Mouse (Mus musculus) limb, embryonic 10.5 days (tissue): ENCODE measurements at regions not wholly inside any gene's neighbourhood (a gene's known extent, or its start where the extent isn't known, plus 50 kb on each side); places are given as distances from the start of the nearest gene placed in this dataset.

Experiments used
- DNase-seq: peaks from one replicate; pipeline ENCODE4 v3.0.0-alpha.2; 2017; ENCODE audit warnings: low spot score
- H3K27ac ChIP-seq: fragments of 300-500 bp; sonication (generic); 2 replicates; pipeline ENCODE4 v1.5.1; 2016; ENCODE audit warnings: mild to moderate bottlenecking
- H3K27me3 ChIP-seq: fragments of 300-500 bp; sonication (generic); 2 replicates; pipeline ENCODE4 v1.6.1; 2016; ENCODE audit warnings: low read depth, mild to moderate bottlenecking; ENCODE audit not compliant: poor library complexity, severe bottlenecking
- H3K36me3 ChIP-seq: fragments of 300-500 bp; sonication (generic); 2 replicates; pipeline ENCODE4 v1.6.1; 2016; ENCODE audit warnings: mild to moderate bottlenecking, moderate library complexity
- H3K4me1 ChIP-seq: fragments of 300-500 bp; sonication (generic); 2 replicates; pipeline ENCODE4 v1.6.1; 2016
- H3K4me3 ChIP-seq: fragments of 300-500 bp; sonication (generic); 2 replicates; pipeline ENCODE4 v1.5.1; 2016; ENCODE audit warnings: mild to moderate bottlenecking, moderate library complexity
- H3K9me3 ChIP-seq: fragments of 300-500 bp; sonication (generic); replicated peaks from 2 replicates; pipeline ENCODE4 v1.6.1; 2016; ENCODE audit warnings: mild to moderate bottlenecking
- WGBS: fragments of 180-500 bp; shearing (Covaris S2); methylation state at CpG from one replicate; pipeline ENCODE4 v1.1.7; 2016; 5-methylcytosine and 5-hydroxymethylcytosine counted together

DNA sequence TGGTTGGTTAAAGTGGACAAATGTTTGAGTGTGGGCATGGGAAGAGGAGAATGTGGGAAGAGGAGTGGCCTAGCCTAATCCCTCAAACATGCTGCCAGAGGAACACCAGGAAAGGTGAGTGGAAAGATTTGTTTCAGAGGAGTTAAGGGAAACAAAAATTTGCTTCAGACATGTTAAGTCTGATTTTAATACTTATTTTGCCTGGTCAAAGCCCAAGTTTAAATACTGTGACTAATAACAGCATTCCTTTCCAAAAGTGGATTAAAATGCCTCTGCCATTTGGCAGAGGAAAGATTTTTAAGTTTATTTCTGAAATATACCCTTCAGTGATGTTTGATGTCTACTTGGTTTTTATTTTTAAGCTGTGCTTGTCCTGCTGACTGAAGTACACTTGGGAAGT lies 174.6 kb upstream of the Btg1 start:
- no peak for DNase-seq
- no peaks in the 10 kb centered on the region for H3K4me1 ChIP-seq
- no peak overlapping the region for H3K4me3 ChIP-seq
- H3K36me3 ChIP-seq: no peaks in the 10 kb centered on the region
- H3K27me3 ChIP-seq: no peaks in the 10 kb centered on the region
- H3K9me3 ChIP-seq: no peaks in the 10 kb centered on the region
- H3K27ac ChIP-seq: no peak overlapping the region

DNA sequence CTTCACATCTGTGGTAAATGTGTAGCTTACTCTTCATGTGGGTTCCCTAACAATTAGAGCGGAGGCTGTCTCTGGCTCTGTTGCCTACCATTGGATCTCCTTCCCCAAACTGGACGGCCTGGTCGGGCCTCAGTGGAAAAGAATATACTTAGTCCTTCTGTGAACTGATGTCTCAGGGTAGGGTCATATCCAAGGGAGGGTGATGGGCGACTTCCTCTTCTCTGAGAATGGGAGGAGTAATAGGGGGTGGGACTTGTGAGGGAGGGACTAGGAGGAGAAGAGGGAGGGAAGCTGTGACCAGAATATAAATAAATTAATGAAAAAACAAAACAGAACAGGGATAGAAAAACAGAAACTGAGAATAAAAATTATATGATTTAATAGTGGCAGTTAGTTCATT lies 166.5 kb upstream of the Btg1 start:
- Histone ChIP-seq H3K4me1 (no peaks in the 10 kb centered on the region), H3K36me3 (no peaks in the 10 kb centered on the region), H3K9me3 (no peaks in the 10 kb centered on the region), H3K4me3 (no peak overlapping the region), H3K27ac (no peak overlapping the region), H3K27me3 (no peaks in the 10 kb centered on the region)
- WGBS: 91% methylated on average over 4 of the region's 4 CpGs
- DNase-seq: no peak

DNA sequence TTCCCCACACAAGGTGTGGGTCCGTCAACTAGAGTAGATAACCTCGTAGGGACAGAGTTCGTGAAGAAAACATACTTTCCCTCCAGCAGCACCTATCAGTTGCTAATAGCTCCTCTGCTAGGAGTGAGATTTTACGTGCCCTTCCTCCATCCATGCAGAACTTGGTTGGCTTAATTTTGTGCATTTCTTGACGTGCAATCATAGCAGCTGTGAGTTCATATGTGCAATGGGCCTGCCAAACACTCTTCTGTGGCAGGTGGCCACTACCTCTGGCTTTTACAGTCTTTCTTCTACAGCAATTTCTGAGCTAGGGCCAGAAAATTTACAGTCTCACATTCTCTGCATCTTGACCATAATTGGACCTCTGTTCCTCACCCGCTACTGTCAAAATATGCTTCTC lies 161.9 kb upstream of the Btg1 start:
- DNase-seq: no peak
- no peak overlapping the region for H3K27ac ChIP-seq
- no peak overlapping the region for H3K4me3 ChIP-seq
- no peaks in the 10 kb centered on the region for H3K27me3 ChIP-seq
- 0 out of 2 replicates have a peak, but pooled peaks cover 4% of the 10 kb centered on the region for H3K4me1 ChIP-seq
- no peaks in the 10 kb centered on the region for H3K36me3 ChIP-seq
- WGBS: 93% methylated on average over 6 of the region's 6 CpGs
- no peaks in the 10 kb centered on the region for H3K9me3 ChIP-seq

- no peaks in the 10 kb centered on the region for H3K27me3 ChIP-seq
- H3K27ac ChIP-seq: no peak overlapping the region
- H3K4me3 ChIP-seq: no peak overlapping the region
- no peaks in the 10 kb centered on the region for H3K36me3 ChIP-seq
- H3K4me1 ChIP-seq: peaks cover 16% of the 10 kb centered on the region
- H3K9me3 ChIP-seq: no peaks in the 10 kb centered on the region
- no peak for DNase-seq
- 71% methylated on average over 4 of the region's 4 CpGs for WGBS
Measured at GRCm38 (mm10) chr10:96458551-96458950, 158.3 kb upstream of the Btg1 start.

DNA sequence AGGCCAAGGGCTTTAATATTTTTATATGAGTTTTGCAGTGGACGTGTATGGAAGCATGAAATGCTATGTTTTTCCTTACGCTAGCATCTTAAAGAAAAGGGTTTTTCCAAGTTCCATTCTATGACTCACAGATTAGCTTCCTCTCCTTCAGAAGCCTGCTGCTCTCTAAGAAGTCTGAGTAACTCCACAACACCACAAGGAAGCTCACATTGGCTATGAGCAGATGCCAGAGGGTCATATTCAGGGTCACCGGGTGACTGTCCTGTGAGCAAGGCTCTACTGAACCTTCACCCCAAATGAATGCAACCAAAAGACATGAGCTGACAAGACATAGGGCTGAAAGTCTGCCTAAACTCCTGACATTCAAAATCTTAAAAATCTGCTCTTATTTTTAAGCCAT lies 157.6 kb upstream of the Btg1 start:
- no peak overlapping the region for H3K4me3 ChIP-seq
- no peak for DNase-seq
- no peaks in the 10 kb centered on the region for H3K9me3 ChIP-seq
- WGBS: 91% methylated on average over 3 of the region's 3 CpGs
- H3K27me3 ChIP-seq: no peaks in the 10 kb centered on the region
- no peaks in the 10 kb centered on the region for H3K36me3 ChIP-seq
- no peak overlapping the region for H3K27ac ChIP-seq
- H3K4me1 ChIP-seq: peaks cover 16% of the 10 kb centered on the region

GRCm38 (mm10) chr10:96460151-96460550 lies 156.7 kb upstream of the Btg1 start:
- no peaks in the 10 kb centered on the region for H3K9me3 ChIP-seq
- 73% methylated on average over 9 of the region's 9 CpGs for whole genome bisulfite sequencing
- no peaks in the 10 kb centered on the region for H3K27me3 ChIP-seq
- peaks cover 16% of the 10 kb centered on the region for H3K4me1 ChIP-seq
- H3K27ac ChIP-seq: no peak overlapping the region
- DNase-seq: no peak
- no peak overlapping the region for H3K4me3 ChIP-seq
- H3K36me3 ChIP-seq: no peaks in the 10 kb centered on the region

GRCm38 (mm10) chr10:96460617-96461338 lies 156.0 kb upstream of the Btg1 start:
- H3K27me3 ChIP-seq: no peaks in the 10 kb centered on the region
- no peak overlapping the region for H3K4me3 ChIP-seq
- H3K36me3 ChIP-seq: no peaks in the 10 kb centered on the region
- peak; percentile 42 for DNase-seq
- H3K27ac ChIP-seq: no peak overlapping the region
- WGBS: 67% methylated on average over 10 of the region's 10 CpGs
- H3K4me1 ChIP-seq: peaks cover 16% of the 10 kb centered on the region
- no peaks in the 10 kb centered on the region for H3K9me3 ChIP-seq

DNA sequence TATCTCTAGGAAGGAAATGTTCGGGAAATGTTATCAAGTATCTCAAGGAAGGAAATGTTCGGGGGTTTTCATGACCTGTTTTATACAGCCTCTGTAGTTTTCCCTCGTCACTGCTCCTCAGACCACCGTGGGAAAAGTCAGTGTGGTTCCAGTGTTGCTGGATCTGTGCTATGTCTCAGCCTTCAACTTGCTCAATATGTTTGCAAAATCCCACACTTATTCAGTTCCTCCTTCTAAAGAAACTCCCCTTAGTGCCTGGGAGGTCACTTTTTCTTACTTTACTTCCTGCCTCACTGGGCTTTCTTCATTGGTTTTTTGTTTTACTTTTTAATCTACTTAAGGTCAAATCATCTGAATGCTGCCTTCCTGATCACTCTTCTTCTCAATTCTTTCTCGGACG lies 150.8 kb upstream of the Btg1 start:
- whole genome bisulfite sequencing: 94% methylated on average over 6 of the region's 6 CpGs
- DNase-seq: no peak
- Histone ChIP-seq H3K27me3 (no peaks in the 10 kb centered on the region), H3K9me3 (no peaks in the 10 kb centered on the region), H3K4me3 (no peak overlapping the region), H3K36me3 (no peaks in the 10 kb centered on the region), H3K27ac (no peak overlapping the region), H3K4me1 (peaks cover 5% of the 10 kb centered on the region)

DNA sequence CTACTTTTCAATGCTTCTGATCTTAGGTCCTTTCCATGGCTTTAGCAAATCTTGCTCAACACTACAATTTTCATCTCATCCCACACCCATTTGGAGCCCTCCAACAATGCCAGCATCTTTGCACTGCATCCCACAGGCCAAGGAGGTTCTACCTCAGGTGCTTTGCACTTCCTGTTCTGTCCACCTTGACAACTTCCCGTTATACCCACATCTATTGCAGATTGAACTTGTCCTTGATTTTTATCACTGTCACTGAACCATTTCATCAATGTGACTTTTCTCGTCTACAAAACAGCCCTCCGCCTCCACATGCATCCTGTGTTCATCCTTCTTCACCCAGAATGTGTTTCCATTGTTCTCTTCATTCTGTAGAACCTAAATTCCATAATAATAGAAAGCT lies 150.0 kb upstream of the Btg1 start:
- H3K36me3 ChIP-seq: no peaks in the 10 kb centered on the region
- WGBS: 92% methylated on average over 3 of the region's 3 CpGs
- H3K9me3 ChIP-seq: no peaks in the 10 kb centered on the region
- no peaks in the 10 kb centered on the region for H3K27me3 ChIP-seq
- no peak overlapping the region for H3K4me3 ChIP-seq
- no peak overlapping the region for H3K27ac ChIP-seq
- peaks cover 3% of the 10 kb centered on the region; the same call in 1 of the 2 replicates for H3K4me1 ChIP-seq
- no peak for DNase-seq

GRCm38 (mm10) chr10:96467661-96468060 lies 149.1 kb upstream of the Btg1 start:
- Histone ChIP-seq H3K27ac (no peak overlapping the region), H3K27me3 (no peaks in the 10 kb centered on the region), H3K4me3 (no peak overlapping the region), H3K9me3 (no peaks in the 10 kb centered on the region), H3K4me1 (peaks cover 3% of the 10 kb centered on the region; the same call in 1 of the 2 replicates), H3K36me3 (no peaks in the 10 kb centered on the region)
- WGBS: 87% methylated on average over 4 of the region's 4 CpGs
- DNase-seq: no peak

GRCm38 (mm10) chr10:96471523-96471922 lies 145.3 kb upstream of the Btg1 start:
- H3K27ac ChIP-seq: no peak overlapping the region

DNA sequence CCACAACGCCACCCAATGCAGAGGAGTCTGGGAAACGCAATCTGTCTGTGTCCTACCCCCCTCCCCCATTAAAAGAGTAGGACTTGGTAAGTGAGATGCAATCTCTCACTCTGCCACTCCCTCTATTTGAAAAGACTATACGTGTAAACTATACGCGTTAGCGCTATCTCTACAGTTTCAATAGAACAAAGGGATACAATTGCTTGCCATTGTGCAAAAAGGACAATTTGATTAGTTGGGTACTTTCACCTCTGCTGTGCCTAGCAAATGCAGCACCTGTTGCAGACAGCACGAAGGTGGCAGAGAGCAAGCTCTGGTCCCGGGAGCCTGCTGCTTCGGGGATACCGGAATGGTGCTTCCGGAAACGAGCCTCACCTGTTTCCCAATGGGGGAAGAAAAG lies 137.5 kb upstream of the Btg1 start:
- H3K4me3 ChIP-seq: no peak overlapping the region
- H3K4me1 ChIP-seq: peaks cover 23% of the 10 kb centered on the region
- WGBS: 82% methylated on average over 12 of the region's 12 CpGs
- peak overlapping the region; percentile 62 for H3K27ac ChIP-seq
- H3K9me3 ChIP-seq: no peaks in the 10 kb centered on the region
- H3K27me3 ChIP-seq: no peaks in the 10 kb centered on the region
- no peaks in the 10 kb centered on the region for H3K36me3 ChIP-seq
- peak; percentile 33 for DNase-seq

More at GRCm38 (mm10) chr10:96471523-96471922, 145.3 kb upstream of the Btg1 start:
- DNase-seq: no peak
- Histone ChIP-seq H3K4me3 (no peak overlapping the region), H3K36me3 (no peaks in the 10 kb centered on the region), H3K27me3 (no peaks in the 10 kb centered on the region), H3K9me3 (no peaks in the 10 kb centered on the region), H3K4me1 (peaks cover 3% of the 10 kb centered on the region; the same call in 1 of the 2 replicates)

DNA sequence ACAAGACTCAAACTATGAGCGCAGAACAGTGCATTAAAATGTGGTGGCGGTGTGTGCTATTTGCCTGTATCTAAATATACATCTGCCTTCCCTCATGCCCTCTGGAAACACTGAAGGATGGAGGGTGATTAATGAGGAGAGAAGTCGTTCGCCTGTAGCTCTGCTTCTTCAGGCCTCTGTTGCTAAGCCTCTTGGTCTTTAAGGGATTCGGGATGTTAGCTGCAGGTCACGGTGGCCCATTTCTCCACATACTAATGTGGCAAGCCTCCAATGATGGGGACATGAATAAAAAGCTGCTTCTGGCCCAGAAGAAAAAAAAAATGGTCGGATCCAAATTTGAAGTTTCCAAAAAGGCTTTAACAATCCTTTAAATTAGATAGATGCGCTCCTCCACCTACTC lies 137.0 kb upstream of the Btg1 start:
- no peak for DNase-seq
- peak overlapping the region; percentile 62 for H3K27ac ChIP-seq
- H3K36me3 ChIP-seq: no peaks in the 10 kb centered on the region
- 53% methylated on average over 8 of the region's 8 CpGs for WGBS
- no peaks in the 10 kb centered on the region for H3K9me3 ChIP-seq
- no peak overlapping the region for H3K4me3 ChIP-seq
- no peaks in the 10 kb centered on the region for H3K27me3 ChIP-seq
- peaks cover 23% of the 10 kb centered on the region for H3K4me1 ChIP-seq
